Mouse (Mus musculus): ENCODE data around the gene Dmbt1.
"Not testable (repeated sequence)": the region's sequence is repeated elsewhere in the genome, so short reads cannot be mapped to it uniquely, and the experiment has no call there.

Dmbt1 gene

DNA sequence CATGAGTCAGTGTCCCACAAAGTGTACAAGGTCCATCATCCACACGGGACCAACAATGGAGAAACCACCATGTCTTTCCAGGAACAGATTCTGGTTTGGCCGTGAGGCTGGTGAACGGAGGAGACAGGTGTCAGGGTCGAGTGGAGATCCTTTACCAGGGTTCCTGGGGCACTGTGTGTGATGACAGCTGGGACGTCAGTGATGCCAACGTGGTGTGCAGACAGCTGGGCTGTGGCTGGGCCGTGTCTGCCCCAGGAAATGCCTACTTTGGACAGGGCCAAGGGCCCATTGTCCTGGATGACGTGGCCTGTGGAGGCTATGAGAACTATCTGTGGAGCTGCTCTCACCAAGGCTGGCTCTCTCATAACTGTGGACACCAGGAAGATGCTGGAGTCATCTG lies 18.0 kb downstream of the Dmbt1 start:
- not testable (repeated sequence) for DNase-seq (ENCODE audit: low read depth, low spot score)

DNA sequence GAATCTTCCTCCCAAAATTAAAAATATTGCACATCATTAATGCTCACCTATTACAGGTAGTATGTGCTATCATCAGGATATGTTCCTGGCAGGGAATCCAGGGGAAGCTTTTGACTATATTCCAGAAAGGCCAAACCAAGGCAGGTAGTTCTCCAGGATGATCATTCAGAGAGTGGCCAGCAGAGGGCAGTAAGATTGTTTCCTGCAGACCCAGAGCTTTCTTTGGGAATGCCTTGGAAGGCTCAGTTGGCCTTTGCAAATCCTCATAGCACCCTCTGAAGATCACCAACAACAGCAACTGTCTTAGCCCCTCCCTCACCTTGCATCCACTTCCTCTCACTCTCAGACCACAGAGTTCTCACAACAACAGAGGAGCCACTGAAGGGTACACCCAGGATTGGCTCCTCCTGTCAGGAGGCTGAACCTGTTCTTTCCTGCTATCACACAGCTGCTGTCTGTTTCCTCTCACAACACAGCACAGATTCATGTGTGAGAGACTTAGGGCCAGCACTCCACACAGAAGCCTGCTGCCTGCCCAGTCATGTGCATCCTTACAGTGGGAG lies 23.0 kb downstream of the Dmbt1 start:
- DNase-seq (ENCODE audit: low read depth, low spot score), result peak; percentile 78

DNA sequence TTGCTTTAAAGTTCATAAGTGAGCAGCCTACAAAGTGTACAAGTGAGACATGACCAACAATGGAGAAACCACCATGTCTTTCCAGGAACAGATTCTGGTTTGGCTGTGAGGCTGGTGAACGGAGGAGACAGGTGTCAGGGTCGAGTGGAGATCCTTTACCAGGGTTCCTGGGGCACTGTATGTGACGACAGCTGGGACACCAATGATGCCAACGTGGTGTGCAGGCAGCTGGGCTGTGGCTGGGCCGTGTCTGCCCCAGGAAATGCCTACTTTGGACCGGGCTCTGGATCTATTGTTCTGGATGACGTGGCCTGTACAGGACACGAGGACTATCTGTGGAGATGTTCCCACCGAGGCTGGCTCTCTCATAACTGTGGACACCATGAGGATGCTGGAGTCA lies 26.1 kb downstream of the Dmbt1 start:
- not testable (repeated sequence) for DNase-seq (ENCODE audit: low read depth, low spot score)

GRCm38 (mm10) chr7:131059808-131060207 lies 28.0 kb downstream of the Dmbt1 start:
- DNase-seq (ENCODE audit: low read depth, low spot score), result not testable (repeated sequence)

DNA sequence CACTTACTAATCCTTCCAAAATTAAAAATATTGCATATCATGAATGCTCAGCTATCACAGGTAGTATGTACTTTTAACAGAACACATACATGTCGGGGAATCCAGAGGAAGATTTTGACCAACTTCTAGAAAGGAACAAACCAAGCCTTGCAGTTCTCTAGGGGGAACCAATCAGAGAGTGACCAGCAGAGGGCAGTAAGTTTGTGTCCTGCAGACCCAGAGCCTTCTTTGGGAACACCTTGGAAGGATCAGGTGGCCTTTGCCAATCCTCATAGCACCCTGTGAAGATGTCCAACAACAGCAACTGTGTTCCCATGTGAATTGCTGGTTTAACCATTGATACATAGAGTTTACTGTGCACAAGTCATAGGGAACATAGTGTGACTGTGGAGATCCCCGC lies 30.7 kb downstream of the Dmbt1 start:
- DNase-seq (ENCODE audit: low read depth, low spot score), result peak; percentile 16

- peak; percentile 28 for DNase-seq (ENCODE audit: low read depth, low spot score)
These were observed 36.3 kb downstream of the Dmbt1 start for GRCm38 (mm10) chr7:131068191-131068590.

- not testable (repeated sequence) for DNase-seq (ENCODE audit: low read depth, low spot score)
These were observed 41.6 kb downstream of the Dmbt1 start for GRCm38 (mm10) chr7:131073476-131073875.

GRCm38 (mm10) chr7:131074098-131074497 lies 42.2 kb downstream of the Dmbt1 start:
- not testable (repeated sequence) for DNase-seq (ENCODE audit: low read depth, low spot score)

- DNase-seq (ENCODE audit: low read depth, low spot score), result peak; percentile 52
These were observed 44.1 kb downstream of the Dmbt1 start for GRCm38 (mm10) chr7:131075956-131076355.

- DNase-seq (ENCODE audit: low read depth, low spot score), result not testable (repeated sequence)
These were observed 50.5 kb downstream of the Dmbt1 start for GRCm38 (mm10) chr7:131082403-131082802.

DNA sequence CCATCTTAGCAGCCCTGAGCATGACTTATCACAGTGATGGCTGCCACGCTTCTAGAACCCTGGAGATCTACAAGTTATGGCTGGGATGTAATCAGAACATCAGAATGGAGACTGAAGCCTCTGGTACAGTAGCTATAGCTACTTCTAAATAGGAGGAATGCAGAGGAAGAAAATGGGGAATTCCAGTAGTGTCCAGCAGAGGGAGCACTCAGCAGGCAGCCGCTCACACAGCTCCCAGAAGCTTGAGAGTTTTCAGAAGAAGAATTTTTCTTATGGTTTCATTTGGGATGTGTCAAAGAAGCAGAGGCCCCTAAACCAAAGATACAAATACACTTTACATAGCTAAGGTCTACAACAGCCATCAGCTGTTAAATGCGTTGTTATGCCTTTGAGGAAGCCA lies 80.6 kb downstream of the Dmbt1 start:
- DNase-seq (ENCODE audit: low read depth, low spot score), result peak; percentile 65

DNA sequence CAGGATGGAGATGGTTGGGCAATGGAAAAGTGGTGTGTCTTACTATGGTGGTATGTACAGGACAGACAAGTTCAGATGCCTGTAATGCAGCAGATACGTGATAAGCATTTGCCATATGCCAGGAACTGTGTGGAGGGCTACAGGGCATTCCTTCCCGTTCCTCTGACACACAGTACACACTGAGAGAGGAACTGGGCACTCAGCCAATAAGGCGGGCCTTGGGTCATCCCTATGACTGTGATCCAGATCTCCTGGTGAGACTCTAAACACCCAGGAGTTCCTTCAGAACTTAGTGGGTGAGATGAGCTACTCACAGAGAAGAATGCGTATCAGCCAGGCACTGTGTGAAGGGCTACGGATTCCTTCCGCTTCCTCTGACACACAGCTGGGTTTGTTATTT lies 81.8 kb downstream of the Dmbt1 start:
- DNase-seq (ENCODE audit: low read depth, low spot score), result no peak

DNA sequence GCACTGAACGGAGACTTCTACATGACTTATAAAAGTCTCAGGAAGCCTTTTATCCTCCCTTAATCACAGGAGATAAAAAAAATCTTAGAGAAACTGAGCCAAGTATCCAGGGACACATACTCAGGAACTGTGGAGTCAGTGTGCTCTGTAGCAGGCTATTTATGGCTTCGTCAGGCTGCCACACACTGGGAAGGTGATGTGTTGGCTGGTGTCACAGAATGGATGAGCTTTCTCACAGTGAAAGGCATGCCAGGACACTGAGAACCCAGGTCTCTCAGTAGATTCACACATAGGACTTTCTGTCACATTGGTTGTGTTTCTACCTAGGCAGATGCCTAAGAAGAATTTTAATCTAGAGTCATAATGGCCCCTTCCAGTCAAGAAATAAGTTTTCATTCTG lies 82.6 kb downstream of the Dmbt1 start:
- DNase-seq (ENCODE audit: low read depth, low spot score), result no peak

DNA sequence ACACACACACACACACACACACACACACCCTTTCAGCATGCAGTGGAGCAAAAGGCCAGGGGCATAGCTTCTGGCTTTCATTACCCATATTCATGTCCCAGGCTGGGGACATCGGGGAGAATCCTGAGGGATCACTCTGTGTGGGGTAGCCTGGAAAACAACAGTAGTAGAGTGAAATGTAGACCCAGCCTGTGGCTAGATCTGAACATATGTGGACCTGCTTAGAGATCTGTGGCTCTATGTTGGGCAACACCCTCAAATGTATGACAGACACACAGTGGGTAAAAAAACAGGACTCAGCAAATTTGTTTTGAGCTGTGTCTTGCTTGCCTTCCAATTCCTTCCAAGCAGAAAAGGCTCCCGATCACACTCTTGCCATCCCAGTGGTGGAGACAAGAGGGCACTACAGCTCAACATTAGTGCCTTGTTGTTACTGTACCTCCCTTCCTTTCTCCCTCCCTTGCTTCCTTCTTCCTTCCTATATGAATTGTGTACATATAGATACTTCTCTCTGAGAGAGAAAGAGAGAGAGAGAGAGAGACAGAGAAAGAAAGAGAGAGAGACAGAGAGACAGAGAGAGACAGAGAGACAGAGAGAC lies 90.5 kb downstream of the Dmbt1 start:
- no peak for DNase-seq (ENCODE audit: low read depth, low spot score)

- DNase-seq (ENCODE audit: low read depth, low spot score), result peak; percentile 77
These were observed 98.2 kb downstream of the Dmbt1 start for GRCm38 (mm10) chr7:131130021-131130420.

DNA sequence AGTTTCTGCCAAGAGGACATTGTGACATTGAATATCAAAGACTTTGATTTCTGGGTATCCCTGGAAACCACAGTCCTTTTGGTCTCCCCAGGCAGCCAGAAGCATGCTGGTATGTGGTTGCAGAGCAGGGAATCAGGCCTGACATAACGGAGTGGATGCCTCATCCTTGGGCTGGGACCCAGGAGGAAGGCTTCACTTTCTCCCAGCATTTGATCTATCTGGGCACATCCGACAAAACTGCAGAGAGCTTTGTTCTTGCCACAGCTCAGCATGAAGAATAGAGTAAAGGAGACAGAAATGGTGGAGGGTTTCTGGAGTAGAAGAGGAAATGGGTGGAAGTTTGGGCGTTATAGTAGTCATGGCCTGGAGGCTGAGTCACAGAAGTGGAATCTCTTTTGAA lies 101.3 kb downstream of the Dmbt1 start:
- DNase-seq (ENCODE audit: low read depth, low spot score), result no peak

DNA sequence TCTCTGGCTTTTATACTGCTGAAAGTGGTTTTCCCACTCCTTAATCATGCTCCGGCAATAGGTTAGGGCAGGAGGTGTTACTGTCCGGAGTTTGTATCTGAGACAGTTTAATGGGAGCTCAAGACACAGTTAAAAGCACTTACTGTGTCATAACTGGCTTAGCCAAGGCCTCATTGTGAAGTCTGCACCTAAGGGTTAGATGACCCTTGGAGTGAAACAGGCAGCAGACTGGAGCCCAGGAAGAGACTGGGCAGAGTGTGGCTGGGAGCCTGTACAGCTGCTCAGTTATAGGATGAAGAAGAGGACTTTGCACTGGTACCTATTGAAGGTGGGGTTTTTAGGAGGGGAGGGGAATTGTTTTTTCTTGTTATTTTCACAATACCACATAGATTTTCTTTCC lies 114.4 kb downstream of the Dmbt1 start, which contains the start of gene 4933402N03Rik:
Gene 4933402N03Rik, minus strand, starts transcription at position 101 of the 400 bp plus-strand sequence.
- DNase-seq (ENCODE audit: low read depth, low spot score), result no peak

GRCm38 (mm10) chr7:131150179-131150578 lies 118.3 kb downstream of the Dmbt1 start:
- DNase-seq (ENCODE audit: low read depth, low spot score), result no peak

DNA sequence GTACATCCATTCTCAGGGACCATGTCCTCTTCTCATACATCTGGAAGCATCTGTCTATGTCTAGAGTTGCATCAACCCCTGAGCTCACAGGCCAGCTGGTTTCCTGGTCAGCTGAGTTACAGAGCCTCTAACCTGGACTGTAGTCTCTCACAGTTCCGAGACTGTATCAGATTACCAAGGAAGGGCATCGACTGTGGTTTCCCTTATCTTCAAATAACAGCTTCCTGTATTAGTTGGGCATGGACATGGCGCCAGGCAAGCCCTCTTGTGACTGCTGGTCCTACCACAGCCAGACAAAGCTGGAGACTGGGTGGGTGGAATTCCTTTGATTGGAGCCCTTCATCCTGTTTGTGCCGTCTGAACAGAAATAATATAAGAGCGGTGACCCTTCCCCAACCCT lies 121.2 kb downstream of the Dmbt1 start:
- no peak for DNase-seq (ENCODE audit: low read depth, low spot score)

- DNase-seq (ENCODE audit: low read depth, low spot score), result no peak
These were observed 130.4 kb downstream of the Dmbt1 start for GRCm38 (mm10) chr7:131162251-131162650.

DNA sequence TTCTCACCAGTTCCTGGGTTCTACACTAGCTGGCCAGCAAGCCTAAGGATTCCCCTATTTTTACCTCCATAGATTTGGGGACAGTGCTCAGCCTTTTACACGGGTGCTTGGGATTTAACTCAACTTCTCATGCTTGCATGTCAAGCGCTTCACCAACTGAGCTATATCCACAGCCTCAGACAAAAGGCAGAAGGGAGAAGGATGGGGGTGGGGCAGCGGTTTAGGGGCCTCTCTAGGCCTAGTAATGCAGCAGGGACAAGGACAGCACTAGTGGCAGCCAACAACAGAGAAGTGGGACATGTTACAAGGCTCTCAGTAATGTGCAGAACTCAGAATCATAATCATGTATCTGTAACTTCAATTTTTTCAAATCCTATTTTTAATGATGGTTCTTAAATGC lies 135.9 kb downstream of the Dmbt1 start:
- DNase-seq (ENCODE audit: low read depth, low spot score), result no peak

- no peak for DNase-seq (ENCODE audit: low read depth, low spot score)
These were observed 137.2 kb downstream of the Dmbt1 start for GRCm38 (mm10) chr7:131169099-131169498.
